Mouse (Mus musculus): ENCODE measurements around the gene Myo1b. TPM values are rescaled to one million over a fixed set of nuclear protein-coding genes. Genes with fewer than 3 reads are reported as not detected.

Myo1b gene
- 10 to 100 TPM in 1 of 2 experiments, 1 to 10 TPM in 1; 8.9 to 13.0 TPM for total RNA-seq (2021)
- long read RNA-seq, experiment 1, full-length matches to known transcripts: 6 of 8 reads
- long read RNA-seq, experiment 1, partial matches to known transcripts: 0 of 8 reads
- long read RNA-seq, experiment 1, other reads (novel, unspliced or antisense): 2 of 8 reads
- long read RNA-seq, experiment 2, full-length matches to known transcripts: 5 of 11 reads
- long read RNA-seq, experiment 2, partial matches to known transcripts: 2 of 11 reads
- long read RNA-seq, experiment 2, other reads (novel, unspliced or antisense): 4 of 11 reads

- DNase-seq: peak; percentile 54 to 63
- intact Hi-C loops (cut with DNase I): no loop called here
Observed at GRCm38 (mm10) chr1:51915576-51916156, at the start of gene Myo1b. Gene Myo1b (minus strand): TSS chr1:51916071.

DNA sequence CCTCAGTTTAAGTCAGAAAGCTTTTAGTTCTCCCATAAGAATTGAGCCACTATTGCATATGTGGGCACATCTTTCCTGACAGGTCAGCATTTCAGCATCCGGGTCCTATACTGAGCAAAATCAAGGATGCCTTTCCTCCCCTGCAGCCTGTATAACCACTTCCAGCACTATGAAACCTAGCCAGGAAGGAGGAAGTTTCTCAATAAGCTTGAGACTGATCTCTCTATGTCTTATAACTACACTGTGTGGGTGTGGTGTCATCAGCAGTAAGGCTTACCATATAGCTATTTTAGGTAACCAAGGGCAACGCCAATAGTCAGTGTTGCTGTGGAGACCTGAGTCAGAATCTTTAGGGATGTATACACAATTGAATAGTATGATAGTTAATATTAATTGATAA is 48.8 kb upstream of the Myo1b start:
- intact Hi-C loops (cut with DNase I): no loop called here

GRCm38 (mm10) chr1:51947116-51947515 is 31.2 kb upstream of the Myo1b start:
- intact Hi-C loops (cut with DNase I): loop anchor here (2.0 kb wide), 1 partner anchor 302 kb away; no protein-coding TSS in a partner anchor
- no peak for DNase-seq

More for the DNA sequence above, 48.8 kb upstream of the Myo1b start:
- DNase-seq: no peak

GRCm38 (mm10) chr1:51944755-51945154 is 28.9 kb upstream of the Myo1b start:
- intact Hi-C loops (cut with DNase I): loop anchor here (2.0 kb wide), 1 partner anchor 276 kb away; no protein-coding TSS in a partner anchor
- peak in 1 of 2 experiments; percentile 12 for DNase-seq

- intact Hi-C loops (cut with DNase I): no loop called here
- no peak for DNase-seq
Observed at GRCm38 (mm10) chr1:51938357-51938756, 22.5 kb upstream of the Myo1b start.

DNA sequence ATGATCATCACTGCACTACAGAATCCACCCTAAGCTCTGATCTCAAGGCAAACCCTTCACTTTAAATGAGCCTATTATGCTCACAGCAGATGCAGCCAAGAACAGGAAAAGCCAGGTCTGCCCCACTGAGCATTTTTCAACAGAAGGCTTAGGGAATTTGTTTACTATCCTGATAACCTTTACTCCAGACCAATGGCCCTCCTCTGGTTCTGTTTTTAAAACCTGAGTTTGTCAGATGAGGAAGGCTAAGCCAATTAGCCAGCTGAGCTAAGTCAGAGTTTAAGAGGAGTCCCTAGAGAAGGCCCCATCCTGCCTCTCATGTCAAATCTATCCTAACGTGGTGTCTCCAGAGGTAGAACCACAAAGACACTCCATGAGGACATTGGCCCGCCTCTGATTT is 19.1 kb upstream of the Myo1b start:
- DNase-seq: no peak
- intact Hi-C loops (cut with DNase I): no loop called here

DNA sequence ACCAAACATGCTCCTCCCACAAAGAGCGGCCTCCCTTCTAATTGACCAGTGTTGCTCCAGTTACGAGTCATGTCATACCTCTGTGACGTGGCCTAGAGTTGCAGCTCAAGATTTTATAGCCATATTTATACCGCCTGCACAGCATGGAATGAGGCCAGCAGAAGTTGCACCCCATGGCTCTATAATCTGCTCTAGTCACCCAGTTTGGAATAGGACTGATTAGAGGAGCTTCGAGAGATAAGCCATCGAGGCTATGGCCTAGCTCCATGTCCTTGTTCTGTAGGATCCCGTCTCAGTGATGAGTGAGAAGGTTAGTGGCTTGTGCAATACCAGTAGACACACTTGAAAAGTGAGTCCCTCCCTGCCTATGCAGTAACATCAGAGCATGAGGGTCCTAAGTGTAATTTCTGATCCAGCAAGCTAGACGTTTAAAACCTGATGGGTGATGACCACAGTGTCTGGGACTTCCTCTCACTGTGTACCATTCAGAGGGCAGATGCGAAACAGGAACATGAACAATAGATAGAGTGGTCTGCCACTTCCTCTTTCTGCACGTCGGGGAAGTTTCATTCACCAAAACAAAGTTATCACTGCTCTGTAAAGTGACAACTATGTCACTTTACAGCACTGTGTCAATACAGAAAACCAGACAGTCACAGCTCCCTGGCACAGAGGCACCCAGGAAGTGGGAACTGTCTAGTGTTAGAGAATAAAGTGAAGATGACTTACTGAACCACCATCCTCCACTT is 18.5 kb upstream of the Myo1b start:
- intact Hi-C loops (cut with DNase I): no loop called here
- no peak for DNase-seq

DNA sequence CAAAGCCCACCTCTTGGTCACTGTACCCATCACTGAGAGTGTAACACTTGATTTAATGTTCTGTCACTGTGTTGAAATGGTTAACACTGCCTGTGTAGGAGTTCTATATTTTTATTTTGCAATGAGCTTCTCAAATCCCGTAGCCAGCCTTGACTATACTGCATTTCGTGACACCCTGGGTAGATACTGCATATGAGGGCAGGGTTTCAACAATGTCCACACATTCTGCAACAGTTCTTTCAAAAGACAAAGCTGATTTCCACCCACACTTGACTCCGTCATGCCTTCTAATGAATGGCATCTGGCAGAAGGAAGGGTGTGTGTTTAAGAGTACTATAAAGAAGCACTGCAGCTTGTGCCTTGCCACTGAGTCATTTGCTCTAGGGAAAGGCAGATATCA is 17.0 kb upstream of the Myo1b start:
- intact Hi-C loops (cut with DNase I): no loop called here
- no peak for DNase-seq

DNA sequence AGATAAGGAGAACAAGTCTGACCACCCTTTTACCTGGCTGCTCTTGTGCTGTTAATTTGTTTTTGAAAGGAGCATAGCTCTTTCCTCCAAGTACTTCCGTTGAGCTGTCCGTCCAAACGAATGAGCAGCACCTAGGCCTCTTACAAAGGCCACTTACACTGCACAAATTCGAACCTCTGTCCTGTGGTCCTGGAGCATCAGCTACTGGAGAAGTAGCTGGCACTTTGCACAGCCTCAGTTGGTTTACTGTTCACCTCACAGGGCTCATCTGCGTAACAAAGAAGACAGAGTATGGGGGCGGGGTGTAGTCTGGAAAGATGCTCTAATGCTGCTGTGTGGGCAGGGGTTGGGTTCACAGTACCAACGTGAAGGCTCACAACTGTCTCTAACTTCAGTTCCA is 15.7 kb upstream of the Myo1b start:
- intact Hi-C loops (cut with DNase I): no loop called here
- DNase-seq: no peak

- intact Hi-C loops (cut with DNase I): no loop called here
- no peak for DNase-seq
Observed at GRCm38 (mm10) chr1:51930584-51930983, 14.7 kb upstream of the Myo1b start.

GRCm38 (mm10) chr1:51929557-51929956 is 13.7 kb upstream of the Myo1b start:
- DNase-seq: no peak
- intact Hi-C loops (cut with DNase I): no loop called here

GRCm38 (mm10) chr1:51922820-51923219 is 6.9 kb upstream of the Myo1b start:
- DNase-seq: no peak
- intact Hi-C loops (cut with DNase I): no loop called here

DNA sequence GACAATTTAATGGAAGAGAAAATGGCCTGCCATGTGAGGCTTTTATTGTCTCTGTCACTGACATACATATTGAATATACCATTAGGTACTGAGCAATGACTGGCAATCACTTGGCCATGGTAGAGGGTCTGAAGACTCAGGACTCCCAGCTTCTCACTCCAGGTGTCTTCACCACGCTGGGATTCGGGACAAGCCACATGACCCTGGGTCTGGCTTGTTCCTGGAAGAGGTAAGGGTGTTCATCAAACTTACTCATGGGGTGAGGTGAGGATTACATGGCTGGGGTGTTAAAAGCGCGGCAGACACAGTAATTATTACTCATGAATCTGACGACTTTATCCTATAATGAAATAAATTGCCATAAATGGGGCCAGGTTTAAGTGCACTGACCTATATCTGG is 405 bp upstream of the Myo1b start:
- intact Hi-C loops (cut with DNase I): no loop called here
- no peak for DNase-seq

DNA sequence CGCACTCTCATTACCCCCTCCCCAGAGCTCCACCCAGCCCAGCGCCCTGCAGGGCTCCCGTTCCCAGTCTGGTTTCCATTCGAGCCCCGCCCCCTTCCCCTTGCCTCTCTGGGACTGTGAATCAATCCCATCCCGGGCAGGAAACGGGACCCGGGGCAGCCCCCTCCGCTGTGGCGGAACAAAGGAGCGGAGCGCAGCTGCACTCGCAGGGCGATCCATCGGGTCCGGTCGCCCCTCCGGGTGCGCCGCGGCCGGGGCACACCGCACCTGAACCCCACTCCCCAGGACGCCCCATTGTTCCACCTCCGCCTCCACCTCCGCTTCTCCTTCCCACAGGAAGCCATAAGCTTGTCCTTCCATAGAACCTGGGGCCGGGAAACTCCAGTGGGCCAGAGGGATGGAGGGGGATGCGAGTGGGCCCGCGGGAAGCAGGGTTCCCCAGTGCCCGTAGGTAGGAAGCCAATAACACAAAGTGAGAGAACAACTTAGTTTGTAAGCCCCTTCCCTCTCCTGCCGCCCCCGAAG is 758 bp downstream of the Myo1b start:
- intact Hi-C loops (cut with DNase I): no loop called here
- DNase-seq: peak; percentile 61 to 76

GRCm38 (mm10) chr1:51914095-51914494 is 1.8 kb downstream of the Myo1b start:
- DNase-seq: no peak
- intact Hi-C loops (cut with DNase I): no loop called here

DNA sequence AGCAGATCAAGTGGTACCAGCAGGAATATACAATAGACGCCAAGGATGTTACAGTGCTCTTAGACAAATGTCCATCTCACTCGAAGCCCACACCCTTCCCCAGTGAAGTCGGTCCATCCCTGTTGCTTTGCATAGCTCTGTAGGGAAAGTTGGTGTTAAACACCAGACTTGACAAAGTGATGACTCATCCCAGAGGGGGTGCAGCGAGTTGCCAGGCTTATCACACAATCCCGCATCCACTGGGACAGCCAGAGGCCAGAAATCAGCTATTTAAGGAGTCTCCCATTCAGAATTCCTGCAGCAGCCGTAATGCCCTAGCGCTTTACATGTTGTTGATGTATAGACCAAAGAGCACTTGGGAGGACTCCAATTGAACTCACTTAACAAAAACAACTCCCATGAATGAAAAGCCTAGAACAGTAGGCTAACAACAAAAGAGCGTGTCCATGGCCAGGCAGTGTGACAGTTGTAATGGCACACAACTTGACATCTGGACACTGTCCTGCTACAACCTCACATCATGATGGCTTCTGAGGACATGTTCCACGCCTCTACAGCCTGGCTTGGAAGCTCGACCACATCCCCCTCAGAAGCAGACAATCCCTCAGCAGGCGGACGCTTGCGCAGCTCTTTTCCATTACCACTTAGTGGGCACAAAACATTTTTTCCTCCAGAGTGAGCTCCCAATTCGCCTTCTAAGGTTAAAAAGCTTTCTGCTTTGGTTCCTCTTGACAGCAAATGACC is 2.6 kb downstream of the Myo1b start:
- DNase-seq: no peak
- intact Hi-C loops (cut with DNase I): no loop called here

- intact Hi-C loops (cut with DNase I): no loop called here
- DNase-seq: no peak
Observed at GRCm38 (mm10) chr1:51911331-51911730, 4.5 kb downstream of the Myo1b start.

- DNase-seq: no peak
- intact Hi-C loops (cut with DNase I): no loop called here
Observed at GRCm38 (mm10) chr1:51909204-51909603, 6.7 kb downstream of the Myo1b start.

GRCm38 (mm10) chr1:51907821-51908220 is 8.1 kb downstream of the Myo1b start:
- no peak for DNase-seq
- intact Hi-C loops (cut with DNase I): no loop called here

- intact Hi-C loops (cut with DNase I): no loop called here
- no peak for DNase-seq
Observed at GRCm38 (mm10) chr1:51906206-51906906, 9.5 kb downstream of the Myo1b start.
